Mouse (Mus musculus) liver, embryonic 11.5 days (tissue): ENCODE measurements around the gene Abi2. TPM values are rescaled to one million over a fixed set of nuclear protein-coding genes. Genes with fewer than 3 reads are reported as not detected.
"Not testable (repeated sequence)": the region's sequence is repeated elsewhere in the genome, so short reads cannot be mapped to it uniquely, and the experiment has no call there.

Source experiments
- ATAC-seq: fragments of 200-750 bp; cut with Nextera tagmentation; replicated peaks from 2 replicates; pipeline ENCODE4 v1.8.0; 2017; ENCODE audit warnings: moderate number of reproducible peaks, mild to moderate bottlenecking, moderate TSS enrichment, moderate library complexity; ENCODE audit not compliant: low FRiP score
- DNase-seq: peaks from one replicate; pipeline ENCODE4 v3.0.0-alpha.2; 2017; ENCODE audit warnings: low spot score
- H3K27ac ChIP-seq: fragments of 300-500 bp; sonication (generic); 2 replicates; pipeline ENCODE4 v1.5.1; 2014; ENCODE audit warnings: mild to moderate bottlenecking, low read depth, low read length, control low read depth
- H3K27me3 ChIP-seq: fragments of 300-500 bp; sonication (generic); replicated peaks from 2 replicates; pipeline ENCODE4 v1.6.1; 2014; ENCODE audit warnings: low read length, mixed read lengths; ENCODE audit not compliant: control insufficient read depth, insufficient read depth
- H3K36me3 ChIP-seq: fragments of 300-500 bp; sonication (generic); 2 replicates; pipeline ENCODE4 v1.6.1; 2014; ENCODE audit warnings: mild to moderate bottlenecking, low read length, moderate library complexity, mixed read lengths; ENCODE audit not compliant: control insufficient read depth, insufficient read depth
- H3K4me1 ChIP-seq: fragments of 300-500 bp; sonication (generic); replicated peaks from 2 replicates; pipeline ENCODE4 v1.6.1; 2014; ENCODE audit warnings: low read length, mixed read lengths; ENCODE audit not compliant: control insufficient read depth, insufficient read depth
- H3K4me2 ChIP-seq: fragments of 300-500 bp; sonication (generic); 2 replicates; pipeline ENCODE4 v1.6.1; 2014; ENCODE audit warnings: mild to moderate bottlenecking, control low read depth, moderate library complexity
- H3K4me3 ChIP-seq: fragments of 300-500 bp; sonication (generic); 2 replicates; pipeline ENCODE4 v1.5.1; 2014; ENCODE audit warnings: low read depth, low read length, control low read depth
- H3K9ac ChIP-seq: fragments of 300-500 bp; sonication (generic); 2 replicates; pipeline ENCODE4 v1.6.1; 2014; ENCODE audit warnings: low read depth, low read length, control low read depth
- H3K9me3 ChIP-seq: fragments of 300-500 bp; sonication (generic); 2 replicates; pipeline ENCODE4 v1.6.1; 2016; ENCODE audit warnings: low read length, inconsistent platforms, mixed read lengths; ENCODE audit not compliant: control insufficient read depth
- WGBS: fragments of 180-500 bp; shearing (Covaris S2); extraction: QIAGEN DNeasy Blood & Tissue Kit; methylation state at CpG from one replicate; pipeline ENCODE4 v1.1.7; 2014; 5-methylcytosine and 5-hydroxymethylcytosine counted together
- polyA plus RNA-seq: library from polyadenylated mRNA; unstranded; fragments of >200 nt; fragmentation: Nextera tagmentation; extraction: Ambion mirVana; gene quantifications from 2 replicates; pipeline ENCODE4 v1.2.1, GENCODE M21; 2014

Abi2 gene
- polyA plus RNA-seq, 1 experiment from 2014 or later = 21.5 TPM

DNA sequence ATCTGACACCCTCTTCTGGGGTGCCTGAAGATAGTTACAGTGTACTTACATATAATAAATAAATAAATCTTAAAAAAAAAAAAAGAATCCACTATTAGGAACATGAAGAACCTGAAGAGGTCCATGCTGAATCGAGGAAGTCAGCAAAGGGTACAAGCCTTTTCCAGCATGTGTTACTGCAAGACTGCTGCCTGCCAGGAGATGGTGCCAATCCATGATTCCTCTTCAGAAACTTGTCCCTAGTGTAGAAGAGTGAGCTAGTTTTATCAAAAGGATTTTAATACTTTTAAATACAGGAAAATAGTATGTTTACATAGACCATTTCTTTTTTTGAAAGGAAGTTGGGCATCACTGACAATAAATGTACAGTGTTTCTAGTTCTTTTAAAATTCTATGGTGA lies 14.5 kb downstream of the Abi2 start:
- no peak overlapping the region for H3K4me2 ChIP-seq
- no peaks in the 10 kb centered on the region for H3K9me3 ChIP-seq
- H3K4me1 ChIP-seq = no peaks in the 10 kb centered on the region
- no peaks in the 10 kb centered on the region for H3K36me3 ChIP-seq
- 88% methylated on average over 1 of the region's 1 CpGs for WGBS
- no peak overlapping the region for H3K27ac ChIP-seq
- ATAC-seq (no peak), DNase-seq (no peak)
- no peak overlapping the region for H3K4me3 ChIP-seq
- no peaks in the 10 kb centered on the region for H3K27me3 ChIP-seq
- no peak overlapping the region for H3K9ac ChIP-seq

DNA sequence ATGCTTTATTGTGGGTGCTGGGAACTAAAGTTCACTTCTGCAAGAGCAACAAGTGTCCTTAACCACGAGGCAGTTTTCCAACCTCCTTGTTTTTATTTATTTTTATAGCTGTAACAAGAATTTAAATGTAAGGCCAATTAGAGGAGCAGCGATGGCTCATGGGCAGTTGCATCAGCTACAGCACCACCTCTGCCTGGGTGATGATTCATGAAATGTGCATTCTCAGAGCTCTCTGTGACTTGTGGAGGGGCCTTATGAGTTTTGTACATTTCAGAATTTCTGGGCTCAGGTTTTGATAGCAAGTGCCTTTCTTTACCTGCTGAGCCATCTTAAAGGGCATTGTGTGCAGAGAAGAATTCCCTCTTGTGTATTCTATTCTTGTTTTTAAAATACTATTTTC lies 18.9 kb downstream of the Abi2 start:
- no peak for ATAC-seq
- 91% methylated on average over 2 of the region's 2 CpGs for whole genome bisulfite sequencing

DNA sequence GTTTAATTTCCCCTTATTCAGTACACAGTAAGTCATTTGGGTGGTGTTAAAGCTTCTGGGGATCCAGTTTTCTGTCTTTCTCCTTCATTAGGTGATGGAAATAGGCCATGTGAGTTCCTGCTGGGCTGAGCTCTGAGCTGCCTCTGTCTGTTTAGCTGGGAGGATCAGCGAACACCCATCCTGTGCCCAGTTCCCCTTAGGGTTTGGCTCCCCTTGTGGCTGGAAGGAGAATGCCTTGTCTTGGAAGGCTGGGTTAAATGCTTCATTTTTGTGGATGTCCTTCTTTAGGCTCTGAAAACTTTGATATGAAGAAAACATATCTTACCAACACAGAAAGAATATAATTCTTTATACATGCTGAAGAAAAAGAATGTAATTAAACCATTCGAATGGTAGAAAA lies 19.5 kb downstream of the Abi2 start:
- no peak overlapping the region for H3K9ac ChIP-seq
- DNase-seq = no peak
- no peaks in the 10 kb centered on the region for H3K36me3 ChIP-seq
- no peaks in the 10 kb centered on the region for H3K27me3 ChIP-seq
- H3K4me3 ChIP-seq = no peak overlapping the region
- 71% methylated on average over 2 of the region's 2 CpGs for WGBS
- no peaks in the 10 kb centered on the region for H3K9me3 ChIP-seq
- no peaks in the 10 kb centered on the region for H3K4me1 ChIP-seq
- H3K27ac ChIP-seq = no peak overlapping the region
- H3K4me2 ChIP-seq = no peak overlapping the region
- no peak for ATAC-seq

More for the DNA sequence above, 18.9 kb downstream of the Abi2 start:
- Histone ChIP-seq H3K4me2 (no peak overlapping the region), H3K4me1 (no peaks in the 10 kb centered on the region), H3K9ac (no peak overlapping the region), H3K9me3 (no peaks in the 10 kb centered on the region), H3K27me3 (no peaks in the 10 kb centered on the region), H3K36me3 (no peaks in the 10 kb centered on the region), H3K27ac (no peak overlapping the region), H3K4me3 (no peak overlapping the region)
- DNase-seq = no peak

DNA sequence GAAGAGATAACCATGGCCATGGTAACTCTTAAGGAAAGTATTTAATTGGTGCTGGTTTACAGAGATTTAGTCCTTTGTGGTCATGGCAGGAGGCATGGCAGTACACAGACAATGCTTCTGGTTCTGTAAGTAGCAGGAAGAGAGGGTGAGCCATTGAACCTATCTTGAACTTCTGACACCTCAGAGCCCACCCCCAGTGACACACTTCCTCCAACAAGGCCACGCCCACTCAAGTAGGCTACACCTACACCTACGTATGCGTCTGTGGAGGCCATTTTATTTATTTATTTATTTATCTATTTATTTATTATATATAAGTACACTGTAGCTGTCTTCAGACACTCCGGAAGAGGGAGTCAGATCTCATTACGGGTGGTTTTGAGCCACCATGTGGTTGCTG lies 22.1 kb downstream of the Abi2 start:
- Histone ChIP-seq H3K9me3 (no peaks in the 10 kb centered on the region), H3K27ac (no peak overlapping the region), H3K4me2 (no peak overlapping the region), H3K4me1 (no peaks in the 10 kb centered on the region), H3K27me3 (no peaks in the 10 kb centered on the region), H3K36me3 (peaks cover 2% of the 10 kb centered on the region; the same call in 1 of the 2 replicates), H3K9ac (no peak overlapping the region), H3K4me3 (no peak overlapping the region)
- no peak for ATAC-seq
- 84% methylated on average over 5 of the region's 5 CpGs for WGBS
- no peak for DNase-seq

DNA sequence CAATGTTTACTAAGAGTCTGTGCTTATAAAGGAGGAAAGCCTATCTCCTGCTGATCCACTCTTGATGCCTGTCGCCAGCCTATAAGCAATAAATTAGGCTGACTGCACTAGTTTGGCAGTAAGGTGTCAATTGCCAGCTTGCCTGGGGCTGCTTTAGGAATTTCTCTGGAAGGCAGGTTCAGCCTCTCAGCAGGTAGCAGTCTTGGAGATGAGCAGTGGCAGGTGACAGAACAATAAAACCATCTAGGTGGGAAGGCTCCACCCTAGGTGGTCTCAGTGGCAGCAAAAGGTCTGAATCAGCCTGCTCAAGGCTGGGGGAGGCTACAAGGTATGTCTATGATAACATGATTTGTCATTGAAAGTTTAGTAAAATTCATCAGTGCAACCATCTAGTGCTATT lies 23.1 kb downstream of the Abi2 start:
- ATAC-seq = no peak

DNA sequence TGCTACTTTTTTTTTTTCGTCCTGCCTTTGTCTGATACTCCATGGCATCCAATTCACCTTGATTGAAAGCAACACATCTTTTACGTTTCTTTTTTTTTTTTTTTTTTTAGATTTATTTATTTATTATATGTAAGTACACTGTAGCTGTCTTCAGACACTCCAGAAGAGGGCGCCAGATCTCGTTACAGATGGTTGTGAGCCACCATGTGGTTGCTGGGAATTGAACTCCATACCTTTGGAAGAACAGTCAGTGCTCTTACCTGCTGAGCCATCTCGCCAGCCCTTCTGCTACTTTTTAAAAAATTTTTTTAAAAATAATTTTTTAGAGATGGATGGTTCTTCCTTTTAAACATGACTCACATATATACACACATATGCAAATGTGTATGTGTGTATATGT lies 32.0 kb downstream of the Abi2 start:
- 69% methylated on average over 5 of the region's 5 CpGs for WGBS
- not testable (repeated sequence) for H3K9me3 ChIP-seq, H3K27me3 ChIP-seq, H3K9ac ChIP-seq, DNase-seq, H3K4me1 ChIP-seq, H3K4me3 ChIP-seq, H3K27ac ChIP-seq, H3K36me3 ChIP-seq, H3K4me2 ChIP-seq, ATAC-seq

More for the DNA sequence above, 23.1 kb downstream of the Abi2 start:
- no peaks in the 10 kb centered on the region for H3K4me1 ChIP-seq
- H3K27ac ChIP-seq = no peak overlapping the region
- 35% methylated on average over 1 of the region's 1 CpGs for WGBS
- no peak overlapping the region for H3K4me2 ChIP-seq
- H3K4me3 ChIP-seq = no peak overlapping the region
- DNase-seq = no peak
- peaks cover 3% of the 10 kb centered on the region; the same call in 1 of the 2 replicates for H3K36me3 ChIP-seq
- H3K27me3 ChIP-seq = no peaks in the 10 kb centered on the region
- H3K9me3 ChIP-seq = no peaks in the 10 kb centered on the region
- H3K9ac ChIP-seq = no peak overlapping the region

DNA sequence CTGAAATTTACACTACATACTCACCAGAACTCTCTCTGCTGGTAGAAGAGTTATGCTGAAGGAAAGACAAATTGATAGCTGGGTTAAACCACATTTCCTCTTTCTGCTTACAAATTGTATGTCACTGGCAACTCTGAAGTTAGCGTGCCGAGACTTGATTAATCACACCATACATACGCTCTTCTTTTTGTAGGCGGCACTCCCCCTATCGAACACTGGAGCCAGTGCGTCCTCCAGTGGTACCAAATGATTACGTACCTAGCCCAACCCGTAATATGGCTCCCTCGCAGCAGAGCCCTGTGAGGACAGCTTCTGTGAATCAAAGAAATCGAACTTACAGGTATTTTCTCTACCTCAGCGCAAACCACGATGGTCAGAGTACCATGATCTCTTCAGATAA lies 37.6 kb downstream of the Abi2 start:
- Histone ChIP-seq H3K9me3 (no peaks in the 10 kb centered on the region), H3K27me3 (no peaks in the 10 kb centered on the region), H3K9ac (no peak overlapping the region), H3K27ac (no peak overlapping the region), H3K4me2 (no peak overlapping the region), H3K36me3 (peaks cover 3% of the 10 kb centered on the region; the same call in 1 of the 2 replicates), H3K4me3 (no peak overlapping the region), H3K4me1 (no peaks in the 10 kb centered on the region)
- no peak for DNase-seq
- ATAC-seq = no peak
- 75% methylated on average over 12 of the region's 12 CpGs for WGBS

DNA sequence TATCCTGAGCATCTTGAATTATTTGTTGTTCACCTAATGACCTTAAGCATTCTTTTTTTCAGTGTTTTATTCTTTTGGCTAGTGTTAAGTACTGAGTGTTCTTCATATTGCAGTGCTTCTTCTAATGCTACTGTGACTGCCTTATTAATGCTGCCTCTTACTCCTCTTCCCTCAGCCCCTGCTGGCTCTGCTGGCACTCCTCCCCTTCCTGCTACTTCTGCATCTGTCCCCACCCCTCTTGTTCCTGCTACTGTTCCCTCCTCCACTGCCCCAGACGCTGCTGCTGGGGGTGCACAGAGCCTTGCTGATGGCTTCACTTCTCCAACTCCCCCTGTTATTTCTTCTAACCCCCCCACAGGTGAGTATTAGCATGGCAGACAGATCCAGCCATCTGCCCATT lies 40.5 kb downstream of the Abi2 start:
- Histone ChIP-seq H3K27me3 (no peaks in the 10 kb centered on the region), H3K9me3 (no peaks in the 10 kb centered on the region), H3K4me1 (no peaks in the 10 kb centered on the region), H3K4me3 (no peak overlapping the region), H3K4me2 (no peak overlapping the region), H3K27ac (no peak overlapping the region), H3K9ac (no peak overlapping the region), H3K36me3 (peaks cover 3% of the 10 kb centered on the region; the same call in 1 of the 2 replicates)
- ATAC-seq (no peak), DNase-seq (no peak)
- WGBS = 25% methylated on average over 1 of the region's 1 CpGs

DNA sequence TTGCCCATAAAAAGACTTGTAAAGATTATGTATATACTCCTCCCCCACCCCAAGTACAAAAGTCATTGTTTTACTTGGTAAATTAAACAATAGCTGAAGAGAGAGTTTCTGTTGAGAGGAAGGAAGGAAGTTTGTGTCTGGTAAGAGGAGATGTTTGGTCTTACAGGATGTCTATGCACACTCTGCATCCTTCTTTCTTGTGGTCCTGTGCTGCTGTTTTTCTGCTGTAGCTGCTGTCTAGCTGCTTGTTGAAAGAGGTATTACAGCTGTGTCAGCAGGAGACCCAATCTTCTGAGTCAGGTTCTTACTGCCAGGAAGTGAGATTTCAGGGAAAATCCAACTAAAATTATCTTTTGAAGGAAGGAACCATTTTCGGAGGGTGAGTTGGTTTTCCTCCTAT lies 51.2 kb downstream of the Abi2 start:
- H3K4me1 ChIP-seq = no peaks in the 10 kb centered on the region
- no peak overlapping the region for H3K27ac ChIP-seq
- no peak overlapping the region for H3K4me3 ChIP-seq
- H3K4me2 ChIP-seq = no peak overlapping the region
- no peak overlapping the region for H3K9ac ChIP-seq
- 59% methylated on average over 1 of the region's 1 CpGs for WGBS
- H3K36me3 ChIP-seq = no peaks in the 10 kb centered on the region
- ATAC-seq (no peak), DNase-seq (no peak)
- no peaks in the 10 kb centered on the region for H3K27me3 ChIP-seq
- no peaks in the 10 kb centered on the region for H3K9me3 ChIP-seq
